Mouse (Mus musculus) MEL (cell line): ENCODE data around the gene Akirin1. TPM values are rescaled to one million over a fixed set of nuclear protein-coding genes. Genes with fewer than 3 reads are reported as not detected.

Source experiments
- DNase-seq: peaks from one replicate; pipeline ENCODE4 v3.0.0; 2011; ENCODE audit warnings: low read depth, low spot score
- H3K27ac ChIP-seq: 2 replicates; pipeline ENCODE4 v1.5.1; 2012; ENCODE audit warnings: low read depth, mild to moderate bottlenecking, control low read depth, low read length, moderate library complexity; ENCODE audit not compliant: control insufficient read depth
- H3K27me3 ChIP-seq, 2 experiments: fragments of 150-350 bp in 1 of 2; sonication (generic) in 1 of 2; 2 replicates each; pipeline ENCODE4 v1.6.1; 2012; ENCODE audit warnings: low read length in 2 of 2, mild to moderate bottlenecking in 2 of 2, improper control_type of control experiment in 1 of 2, moderate library complexity in 1 of 2; ENCODE audit not compliant: insufficient read depth in 2 of 2, control insufficient read depth in 1 of 2
- H3K36me3 ChIP-seq, 2 experiments: 2 replicates each; pipeline ENCODE4 v1.6.1; 2012 to 2014; ENCODE audit warnings: low read length in 2 of 2, improper control_type of control experiment in 1 of 2, inconsistent platforms in 1 of 2, mild to moderate bottlenecking in 1 of 2; ENCODE audit not compliant: insufficient read depth in 2 of 2, control insufficient read depth in 1 of 2
- H3K4me1 ChIP-seq, 2 experiments: fragments of 150-350 bp in 1 of 2; sonication (generic) in 1 of 2; 2 replicates each; pipeline ENCODE4 v1.6.1; 2012; ENCODE audit warnings: low read length in 2 of 2, improper control_type of control experiment in 1 of 2, mild to moderate bottlenecking in 1 of 2; ENCODE audit not compliant: insufficient read depth in 2 of 2, control insufficient read depth in 1 of 2
- H3K4me3 ChIP-seq, 2 experiments: fragments of 150-350 bp in 1 of 2; sonication (generic) in 1 of 2; 2 replicates each; pipeline ENCODE4 v1.5.1; 2012; ENCODE audit warnings: low read depth in 2 of 2, low read length in 2 of 2, mild to moderate bottlenecking in 2 of 2, moderate library complexity in 2 of 2, control low read depth in 1 of 2, improper control_type of control experiment in 1 of 2; ENCODE audit not compliant: control insufficient read depth in 1 of 2, insufficient read depth in 1 of 2
- H3K79me2 ChIP-seq: 2 replicates; pipeline ENCODE4 v1.6.1; 2012; ENCODE audit warnings: mild to moderate bottlenecking, low read length, moderate library complexity; ENCODE audit not compliant: control insufficient read depth, poor library complexity, insufficient read depth
- H3K9ac ChIP-seq: 2 replicates; pipeline ENCODE4 v1.6.1; 2012; ENCODE audit warnings: low read depth, mild to moderate bottlenecking, control low read depth, low read length, moderate library complexity; ENCODE audit not compliant: control insufficient read depth, poor library complexity, severe bottlenecking
- H3K9me3 ChIP-seq: fragments of 150-350 bp; sonication (generic); replicated peaks from 2 replicates; pipeline ENCODE4 v1.6.1; 2012; ENCODE audit warnings: mild to moderate bottlenecking, low read length, improper control_type of control experiment, moderate library complexity; ENCODE audit not compliant: insufficient read depth
- CHD1 ChIP-seq: IDR thresholded peaks from 2 replicates; pipeline ENCODE4 v1.6.1; 2012; ENCODE audit warnings: low read depth, mild to moderate bottlenecking, inconsistent platforms, low read length, improper control_type of control experiment
- CHD2 ChIP-seq: IDR thresholded peaks from 2 replicates; pipeline ENCODE4 v1.6.1; 2011; ENCODE audit warnings: low read length, improper control_type of control experiment
- ELF1 ChIP-seq: IDR thresholded peaks from 2 replicates; pipeline ENCODE4 v1.6.1; 2014; ENCODE audit warnings: low read depth, mild to moderate bottlenecking, inconsistent platforms, low read length, improper control_type of control experiment, moderate library complexity
- EP300 ChIP-seq, 2 experiments: IDR thresholded peaks; 2 replicates each; pipeline ENCODE4 v1.6.1; 2011; ENCODE audit warnings: improper control_type of control experiment in 2 of 2, low read length in 2 of 2, low read depth in 1 of 2, mild to moderate bottlenecking in 1 of 2
- GABPA ChIP-seq: IDR thresholded peaks from 2 replicates; pipeline ENCODE4 v1.6.1; 2012; ENCODE audit warnings: low read depth, mild to moderate bottlenecking, inconsistent platforms, low read length, improper control_type of control experiment, moderate library complexity
- GATA1 ChIP-seq: IDR thresholded peaks from 2 replicates; pipeline ENCODE4 v1.6.1; 2011; ENCODE audit warnings: low read depth, low read length, improper control_type of control experiment
- JUND ChIP-seq: IDR thresholded peaks from 2 replicates; pipeline ENCODE4 v1.6.1; 2011; ENCODE audit warnings: low read depth, mild to moderate bottlenecking, improper control_type of control experiment, low read length
- KAT2A ChIP-seq: conservative IDR thresholded peaks from 2 replicates; pipeline ENCODE4 v1.6.1; 2012; ENCODE audit warnings: low read depth, low read length, improper control_type of control experiment, inconsistent platforms
- MAFK ChIP-seq: IDR thresholded peaks from 2 replicates; pipeline ENCODE4 v1.6.1; 2011; ENCODE audit warnings: low read depth, mild to moderate bottlenecking, low read length, improper control_type of control experiment, borderline replicate concordance
- MAX ChIP-seq: IDR thresholded peaks from 2 replicates; pipeline ENCODE4 v1.6.1; 2011; ENCODE audit warnings: low read length, improper control_type of control experiment
- MAZ ChIP-seq: IDR thresholded peaks from 2 replicates; pipeline ENCODE4 v1.6.1; 2012; ENCODE audit warnings: low read depth, mild to moderate bottlenecking, inconsistent platforms, low read length, improper control_type of control experiment
- MEF2A ChIP-seq: IDR thresholded peaks from 2 replicates; pipeline ENCODE4 v1.6.1; 2014; ENCODE audit warnings: low read depth, mild to moderate bottlenecking, inconsistent platforms, low read length, improper control_type of control experiment; ENCODE audit not compliant: poor library complexity, insufficient replicate concordance, severe bottlenecking; ENCODE audit errors: extremely low read depth
- MXI1 ChIP-seq: IDR thresholded peaks from 2 replicates; pipeline ENCODE4 v1.6.1; 2011; ENCODE audit warnings: mild to moderate bottlenecking, low read depth, low read length, improper control_type of control experiment
- MYB ChIP-seq: IDR thresholded peaks from 2 replicates; pipeline ENCODE4 v1.6.1; 2011; ENCODE audit warnings: mild to moderate bottlenecking, low read depth, low read length, improper control_type of control experiment
- MYC ChIP-seq: IDR thresholded peaks from 2 replicates; pipeline ENCODE4 v1.6.1; 2011; ENCODE audit warnings: low read depth, mild to moderate bottlenecking, low read length, improper control_type of control experiment, moderate library complexity
- NELFE ChIP-seq: IDR thresholded peaks from 2 replicates; pipeline ENCODE4 v1.6.1; 2011; ENCODE audit warnings: low read depth, low read length, improper control_type of control experiment
- NRF1 ChIP-seq: IDR thresholded peaks from 2 replicates; pipeline ENCODE4 v1.6.1; 2014; ENCODE audit warnings: low read depth, mild to moderate bottlenecking, inconsistent platforms, low read length, improper control_type of control experiment, moderate library complexity; ENCODE audit not compliant: poor library complexity, insufficient read depth, severe bottlenecking
- POLR2AphosphoS2 ChIP-seq: IDR thresholded peaks from 2 replicates; pipeline ENCODE4 v1.6.1; 2011; ENCODE audit warnings: low read length, improper control_type of control experiment
- POLR2AphosphoS5 ChIP-seq: IDR thresholded peaks from 2 replicates; pipeline ENCODE4 v1.6.1; 2012; ENCODE audit warnings: low read depth, borderline replicate concordance, mild to moderate bottlenecking, inconsistent platforms, low read length, moderate library complexity, mixed read lengths
- RAD21 ChIP-seq: IDR thresholded peaks from 2 replicates; pipeline ENCODE4 v1.6.1; 2011; ENCODE audit warnings: mild to moderate bottlenecking, low read depth, low read length, improper control_type of control experiment
- RCOR1 ChIP-seq: IDR thresholded peaks from 2 replicates; pipeline ENCODE4 v1.6.1; 2012; ENCODE audit warnings: low read depth, mild to moderate bottlenecking, inconsistent platforms, low read length, improper control_type of control experiment
- SIN3A ChIP-seq: IDR thresholded peaks from 2 replicates; pipeline ENCODE4 v1.6.1; 2012; ENCODE audit warnings: low read length, improper control_type of control experiment, inconsistent platforms
- TBP ChIP-seq: IDR thresholded peaks from 2 replicates; pipeline ENCODE4 v1.8.0; 2011; ENCODE audit warnings: low read depth, low read length, improper control_type of control experiment
- TCF12 ChIP-seq: IDR thresholded peaks from 2 replicates; pipeline ENCODE4 v1.6.1; 2014; ENCODE audit warnings: low read depth, mild to moderate bottlenecking, inconsistent platforms, low read length, improper control_type of control experiment, moderate library complexity
- UBTF ChIP-seq: IDR thresholded peaks from 2 replicates; pipeline ENCODE4 v1.6.1; 2012; ENCODE audit warnings: low read depth, mild to moderate bottlenecking, inconsistent platforms, low read length, improper control_type of control experiment, moderate library complexity, borderline replicate concordance; ENCODE audit not compliant: insufficient read depth
- USF1 ChIP-seq: IDR thresholded peaks from 2 replicates; pipeline ENCODE4 v1.6.1; 2014; ENCODE audit warnings: low read depth, mild to moderate bottlenecking, inconsistent platforms, low read length, improper control_type of control experiment, moderate library complexity
- ZMIZ1 ChIP-seq: IDR thresholded peaks from 2 replicates; pipeline ENCODE4 v1.6.1; 2012; ENCODE audit warnings: low read depth, mild to moderate bottlenecking, inconsistent platforms, low read length, improper control_type of control experiment, moderate library complexity
- ZNF384 ChIP-seq: IDR thresholded peaks from 2 replicates; pipeline ENCODE4 v1.6.1; 2012; ENCODE audit warnings: low read depth, mild to moderate bottlenecking, inconsistent platforms, low read length, improper control_type of control experiment
- polyA plus RNA-seq, 2 experiments: library from polyadenylated mRNA; stranded (reverse) in 1 of 2; unstranded in 1 of 2; fragments of >175 nt in 1 of 2; fragments of >200 nt in 1 of 2; gene quantifications; 2 replicates each; pipeline versions ENCODE4 v1.2.1 to v1.2.4; 2012; ENCODE audit warnings: low replicate concordance in 2 of 2, low read depth in 1 of 2; ENCODE audit not compliant: insufficient read length in 2 of 2, insufficient read depth in 1 of 2, missing spikeins in 1 of 2
- total RNA-seq: library from RNA; depleted of rRNA; stranded (reverse); fragments of 300-350 nt; gene quantifications from 2 replicates; pipeline ENCODE4 v1.2.3, GENCODE M21; 2012

Gene Akirin1
- total and polyA plus RNA-seq, 3 experiments = 46.3 to 53.3 TPM; not detected in 1

DNA sequence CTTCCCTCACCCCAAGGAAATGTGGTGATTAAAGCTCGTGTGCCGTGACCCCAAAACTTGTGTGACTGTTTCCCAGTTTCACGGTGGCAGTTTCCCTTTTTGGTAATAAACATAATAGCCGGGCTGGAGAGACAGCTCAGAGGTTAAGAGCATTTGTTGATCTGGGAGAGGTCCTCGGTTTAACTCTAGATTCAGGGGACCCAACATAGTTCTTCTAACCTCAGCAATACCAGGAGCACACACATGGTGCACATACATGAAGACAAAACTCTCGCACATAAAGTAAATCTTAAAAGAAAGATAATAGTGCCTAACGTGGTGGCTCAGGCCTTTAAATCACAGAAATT lies 31.7 kb downstream of the Akirin1 start:
- Histone ChIP-seq H3K27me3 (no peaks in the 10 kb centered on the region), H3K27ac (peak overlapping the region; percentile 95)
- TF ChIP-seq MYC = peak; percentile 70; the same call in 1 of the 2 replicates
- 0 out of 4 replicates have a peak, but pooled peaks of 1 of the 2 experiments have one; percentile 27 for TF ChIP-seq EP300 (IDR thresholded peaks at IDR 0.05; ENCODE audit: low read depth in 1 of 2, low read length in 2 of 2)
- TF ChIP-seq CHD2 = no peak

DNA sequence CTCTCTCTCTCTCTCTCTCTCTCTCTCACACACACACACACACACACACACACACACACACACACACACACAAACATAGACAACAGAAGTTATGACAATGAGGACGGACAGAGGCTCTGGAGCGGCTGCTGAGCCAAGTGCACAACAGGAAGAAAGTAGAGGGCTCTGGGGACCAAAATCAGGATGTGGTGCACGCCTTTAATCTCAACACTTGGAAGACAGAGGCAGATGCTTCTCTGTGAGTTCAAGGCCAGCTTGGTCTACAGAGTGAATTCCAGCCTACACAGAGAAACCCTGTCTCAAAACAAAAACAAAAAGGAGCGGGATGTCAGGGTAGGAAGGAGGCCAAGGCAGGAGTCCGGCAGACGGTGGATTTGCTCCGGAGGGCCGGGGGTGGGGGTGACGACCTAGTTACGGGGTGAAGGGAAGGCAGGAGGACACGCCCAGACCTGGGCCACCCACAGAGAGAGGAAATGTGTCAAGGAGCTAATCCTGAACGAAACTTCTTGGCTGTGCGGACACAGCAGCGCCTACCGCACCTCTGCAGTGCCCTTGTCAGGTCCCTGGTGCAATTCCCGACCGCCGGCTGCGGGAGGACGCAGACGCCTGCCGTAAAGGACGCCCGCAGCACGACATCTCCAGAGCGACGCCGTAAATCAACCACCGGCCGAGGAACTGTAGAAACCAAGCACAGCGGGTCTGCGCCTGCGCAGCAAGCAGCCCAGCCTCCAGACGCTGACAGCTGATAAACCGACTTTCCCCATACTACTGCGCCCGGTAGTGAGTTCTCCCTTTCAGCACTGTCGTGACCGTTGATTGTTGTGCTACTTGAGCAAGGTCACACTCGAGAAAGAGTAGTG lies 32.3 kb downstream of the Akirin1 start, which contains the start of gene Ndufs5:
Gene Ndufs5, minus strand, starts transcription at position 629 of the 860 bp plus-strand sequence.
- H3K27me3 ChIP-seq = no peaks in the 10 kb centered on the region
- peak; percentile 98 for DNase-seq
- H3K36me3 ChIP-seq = peaks cover 6 to 9% of the 10 kb centered on the region in 2 experiments
- peak within 1 kb of the TSS; percentile 95 for H3K27ac ChIP-seq
- H3K79me2 ChIP-seq = peaks cover 14% of the 10 kb centered on the region
- peak within 1 kb of the TSS; percentile 85 to 90 for H3K4me3 ChIP-seq
- peak within 1 kb of the TSS; percentile 88 for H3K9ac ChIP-seq
- no peaks in the 10 kb centered on the region for H3K9me3 ChIP-seq
- peaks cover 0 to 11% of the 10 kb centered on the region in 2 experiments; a peak in 2 of 4 replicates for H3K4me1 ChIP-seq
- TF ChIP-seq CHD1 (no peak), MEF2A (no peak), MAZ (peak; percentile 82; the same call in 1 of the 2 replicates), EP300 (IDR thresholded peaks at IDR 0.05; ENCODE audit: low read depth in 1 of 2, low read length in 2 of 2) (peak in 1 of 2 experiments; percentile 69; a peak in 2 of 4 replicates), MAFK (no peak), SIN3A (peak; percentile 95), ZNF384 (no peak), MAX (peak; percentile 51; the same call in 1 of the 2 replicates), USF1 (peak; percentile 58), POLR2AphosphoS2 (peak; percentile 96), ZMIZ1 (peak; percentile 96), KAT2A (peak; percentile 86), UBTF (no peak), ELF1 (peak; percentile 62), MXI1 (peak; percentile 83), POLR2AphosphoS5 (peak; percentile 90; the same call in 1 of the 2 replicates), CHD2 (no peak), GATA1 (peak; percentile 41; the same call in 1 of the 2 replicates), NRF1 (peak; percentile 91), JUND (no peak), MYB (peak; percentile 90), TBP (peak; percentile 90), GABPA (peak; percentile 49; the same call in 1 of the 2 replicates), TCF12 (peak; percentile 75), RCOR1 (0 out of 2 replicates have a peak, but pooled peaks have one; percentile 8), RAD21 (no peak), NELFE (peak; percentile 95), MYC (no peak; the same call in 1 of the 2 replicates)

More for the DNA sequence above, 31.7 kb downstream of the Akirin1 start:
- Histone ChIP-seq H3K4me3 (peak overlapping the region; percentile 81 to 84), H3K4me1 (peaks cover 0 to 11% of the 10 kb centered on the region in 2 experiments; a peak in 2 of 4 replicates), H3K9me3 (no peaks in the 10 kb centered on the region), H3K79me2 (peaks cover 14% of the 10 kb centered on the region), H3K9ac (peak overlapping the region; percentile 88), H3K36me3 (peaks cover 6 to 9% of the 10 kb centered on the region in 2 experiments)
- DNase-seq = no peak
